Mouse (Mus musculus): ENCODE data around the gene Bace1. TPM values are rescaled to one million over a fixed set of nuclear protein-coding genes. Genes with fewer than 3 reads are reported as not detected.

Gene Bace1
- polyA plus RNA-seq (2015; fragmentation: Nextera tagmentation; extraction: Ambion mirVana) = 7.0 and 8.9 TPM in 2 replicates

GRCm38 (mm10) chr9:45838434-45839138 is at the start of gene Bace1:
Gene Bace1, plus strand, starts transcription at chr9:45838580.
- Histone ChIP-seq H3K4me1 (replicated peaks) (peaks cover 32% of the 10 kb centered on the region), H3K4me3 (replicated peaks) (peak within 1 kb of the TSS; percentile 61), H3K36me3 (replicated peaks) (no peaks in the 10 kb centered on the region), H3K9me3 (replicated peaks) (no peaks in the 10 kb centered on the region), H3K27ac (replicated peaks) (0 out of 2 replicates have a peak within 1 kb of the TSS, but pooled peaks have one; percentile 24), H3K4me2 (peak within 1 kb of the TSS; percentile 65), H3K9ac (peak within 1 kb of the TSS; percentile 57), H3K27me3 (peaks cover 29% of the 10 kb centered on the region)
- peak; percentile 33; the same call in 1 of the 2 replicates for ATAC-seq (ENCODE audit: insufficient read depth)
- 2% methylated on average over 40 of the region's 40 CpGs for WGBS (ENCODE audit: insufficient replicate concordance)

- Histone ChIP-seq H3K27ac (replicated peaks) (no peak overlapping the region), H3K4me1 (replicated peaks) (peaks cover 27% of the 10 kb centered on the region), H3K4me2 (no peak overlapping the region), H3K9ac (no peak overlapping the region), H3K36me3 (replicated peaks) (no peaks in the 10 kb centered on the region), H3K4me3 (replicated peaks) (no peak overlapping the region), H3K9me3 (replicated peaks) (no peaks in the 10 kb centered on the region), H3K27me3 (no peaks in the 10 kb centered on the region)
- 70% methylated on average over 8 of the region's 8 CpGs for WGBS (ENCODE audit: insufficient replicate concordance)
- ATAC-seq (ENCODE audit: insufficient read depth) = no peak
Measured at GRCm38 (mm10) chr9:45791456-45792142, 46.8 kb upstream of the Bace1 start.

DNA sequence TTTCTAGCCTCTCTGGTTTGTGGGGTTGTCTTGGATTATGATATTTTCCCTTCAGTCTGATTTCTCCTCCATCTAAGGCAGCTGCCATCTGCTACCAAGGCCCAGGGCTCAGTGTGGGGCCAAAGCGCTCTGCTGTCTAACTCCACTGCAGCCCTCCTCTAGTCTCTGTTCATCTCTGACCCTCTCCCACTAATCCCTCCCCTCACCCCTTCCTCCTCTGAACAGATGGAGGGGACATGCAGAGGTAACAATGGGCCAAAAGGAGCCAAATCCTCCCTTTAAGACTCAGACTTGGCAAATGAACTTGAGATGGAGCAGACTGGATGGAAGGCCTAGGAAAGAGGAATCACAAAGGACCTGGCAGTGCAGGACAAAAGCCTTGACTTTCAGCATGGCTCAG is 46.1 kb upstream of the Bace1 start:
- H3K9me3 ChIP-seq (replicated peaks) = no peaks in the 10 kb centered on the region
- no peak overlapping the region for H3K9ac ChIP-seq
- no peak overlapping the region for H3K4me3 ChIP-seq (replicated peaks)
- no peak overlapping the region for H3K27ac ChIP-seq (replicated peaks)
- H3K27me3 ChIP-seq = no peaks in the 10 kb centered on the region
- peaks cover 21% of the 10 kb centered on the region for H3K4me1 ChIP-seq (replicated peaks)
- H3K36me3 ChIP-seq (replicated peaks) = no peaks in the 10 kb centered on the region
- H3K4me2 ChIP-seq = no peak overlapping the region
- 88% methylated on average over 1 of the region's 1 CpGs for WGBS (ENCODE audit: insufficient replicate concordance)
- no peak for ATAC-seq (ENCODE audit: insufficient read depth)

DNA sequence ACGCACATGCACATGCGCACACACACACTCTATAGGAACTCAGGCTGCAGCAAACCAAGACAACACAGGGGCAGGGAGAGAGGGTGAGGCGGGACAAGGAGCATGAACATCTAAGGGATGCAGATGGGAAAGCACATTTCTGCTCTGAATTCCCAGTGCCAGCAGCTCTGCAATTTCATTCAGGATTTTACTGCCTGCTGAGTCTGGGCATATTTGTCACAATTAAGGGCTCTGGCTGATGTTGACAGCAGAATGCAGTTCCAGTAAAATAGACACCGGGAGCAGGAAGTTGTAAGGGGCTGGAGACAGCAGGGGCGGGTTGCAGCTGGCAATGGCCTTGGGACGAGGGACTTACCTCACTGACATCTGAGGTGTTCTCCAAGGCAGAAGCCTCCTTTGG is 44.7 kb upstream of the Bace1 start:
- no peak overlapping the region for H3K4me3 ChIP-seq (replicated peaks)
- 83% methylated on average over 6 of the region's 6 CpGs for WGBS (ENCODE audit: insufficient replicate concordance)
- H3K4me1 ChIP-seq (replicated peaks) = peaks cover 16% of the 10 kb centered on the region
- H3K27me3 ChIP-seq = no peaks in the 10 kb centered on the region
- H3K36me3 ChIP-seq (replicated peaks) = no peaks in the 10 kb centered on the region
- no peak overlapping the region for H3K4me2 ChIP-seq
- H3K9me3 ChIP-seq (replicated peaks) = no peaks in the 10 kb centered on the region
- no peak for ATAC-seq (ENCODE audit: insufficient read depth)
- no peak overlapping the region for H3K27ac ChIP-seq (replicated peaks)
- H3K9ac ChIP-seq = no peak overlapping the region

GRCm38 (mm10) chr9:45795722-45796121 is 42.7 kb upstream of the Bace1 start:
- Histone ChIP-seq H3K4me3 (replicated peaks) (no peak overlapping the region), H3K27ac (replicated peaks) (no peak overlapping the region), H3K4me1 (replicated peaks) (peaks cover 12% of the 10 kb centered on the region), H3K9me3 (replicated peaks) (no peaks in the 10 kb centered on the region), H3K4me2 (no peak overlapping the region), H3K36me3 (replicated peaks) (no peaks in the 10 kb centered on the region), H3K9ac (no peak overlapping the region), H3K27me3 (no peaks in the 10 kb centered on the region)
- WGBS (ENCODE audit: insufficient replicate concordance) = 62% methylated on average over 5 of the region's 5 CpGs
- no peak for ATAC-seq (ENCODE audit: insufficient read depth)

GRCm38 (mm10) chr9:45797271-45797670 is 41.1 kb upstream of the Bace1 start:
- Histone ChIP-seq H3K4me2 (no peak overlapping the region), H3K4me3 (replicated peaks) (no peak overlapping the region), H3K27me3 (no peaks in the 10 kb centered on the region), H3K27ac (replicated peaks) (no peak overlapping the region), H3K9ac (no peak overlapping the region), H3K36me3 (replicated peaks) (0 out of 2 replicates have a peak, but pooled peaks cover 7% of the 10 kb centered on the region), H3K4me1 (replicated peaks) (peaks cover 19% of the 10 kb centered on the region), H3K9me3 (replicated peaks) (no peaks in the 10 kb centered on the region)
- 74% methylated on average over 3 of the region's 3 CpGs for WGBS (ENCODE audit: insufficient replicate concordance)
- ATAC-seq (ENCODE audit: insufficient read depth) = no peak

GRCm38 (mm10) chr9:45798467-45799164 is 39.8 kb upstream of the Bace1 start:
- no peak for ATAC-seq (ENCODE audit: insufficient read depth)

DNA sequence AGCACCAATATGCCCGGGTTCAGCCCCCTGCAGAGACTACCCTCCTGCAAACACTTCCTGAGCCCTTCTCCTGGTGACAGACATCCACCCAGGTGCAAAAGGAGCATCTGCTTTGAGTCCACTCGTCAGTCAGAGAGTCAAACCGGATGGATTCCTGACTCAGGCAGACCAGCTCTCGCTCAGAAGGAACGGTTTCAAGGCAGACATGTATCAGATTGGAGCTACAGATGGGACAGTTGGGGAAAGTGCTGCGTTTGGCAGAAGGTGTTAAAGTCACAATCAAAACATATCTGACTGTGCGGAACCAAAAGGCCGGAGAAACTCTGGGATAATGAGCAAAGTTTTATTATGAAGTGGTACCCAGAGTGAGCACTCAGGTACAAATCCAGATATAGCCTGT is 39.0 kb upstream of the Bace1 start:
- H3K27ac ChIP-seq (replicated peaks) = no peak overlapping the region
- H3K4me2 ChIP-seq = no peak overlapping the region
- 75% methylated on average over 8 of the region's 8 CpGs for WGBS (ENCODE audit: insufficient replicate concordance)
- H3K27me3 ChIP-seq = no peaks in the 10 kb centered on the region
- no peak overlapping the region for H3K9ac ChIP-seq
- no peaks in the 10 kb centered on the region for H3K9me3 ChIP-seq (replicated peaks)
- H3K36me3 ChIP-seq (replicated peaks) = 0 out of 2 replicates have a peak, but pooled peaks cover 7% of the 10 kb centered on the region
- ATAC-seq (ENCODE audit: insufficient read depth) = no peak
- peaks cover 39% of the 10 kb centered on the region for H3K4me1 ChIP-seq (replicated peaks)
- no peak overlapping the region for H3K4me3 ChIP-seq (replicated peaks)

More at GRCm38 (mm10) chr9:45798467-45799164, 39.8 kb upstream of the Bace1 start:
- no peaks in the 10 kb centered on the region for H3K27me3 ChIP-seq
- 41% methylated on average over 13 of the region's 13 CpGs for WGBS (ENCODE audit: insufficient replicate concordance)
- H3K9ac ChIP-seq = no peak overlapping the region
- peaks cover 32% of the 10 kb centered on the region for H3K4me1 ChIP-seq (replicated peaks)
- H3K4me3 ChIP-seq (replicated peaks) = no peak overlapping the region
- H3K9me3 ChIP-seq (replicated peaks) = no peaks in the 10 kb centered on the region
- no peak overlapping the region for H3K4me2 ChIP-seq
- H3K36me3 ChIP-seq (replicated peaks) = 0 out of 2 replicates have a peak, but pooled peaks cover 7% of the 10 kb centered on the region
- no peak overlapping the region for H3K27ac ChIP-seq (replicated peaks)

DNA sequence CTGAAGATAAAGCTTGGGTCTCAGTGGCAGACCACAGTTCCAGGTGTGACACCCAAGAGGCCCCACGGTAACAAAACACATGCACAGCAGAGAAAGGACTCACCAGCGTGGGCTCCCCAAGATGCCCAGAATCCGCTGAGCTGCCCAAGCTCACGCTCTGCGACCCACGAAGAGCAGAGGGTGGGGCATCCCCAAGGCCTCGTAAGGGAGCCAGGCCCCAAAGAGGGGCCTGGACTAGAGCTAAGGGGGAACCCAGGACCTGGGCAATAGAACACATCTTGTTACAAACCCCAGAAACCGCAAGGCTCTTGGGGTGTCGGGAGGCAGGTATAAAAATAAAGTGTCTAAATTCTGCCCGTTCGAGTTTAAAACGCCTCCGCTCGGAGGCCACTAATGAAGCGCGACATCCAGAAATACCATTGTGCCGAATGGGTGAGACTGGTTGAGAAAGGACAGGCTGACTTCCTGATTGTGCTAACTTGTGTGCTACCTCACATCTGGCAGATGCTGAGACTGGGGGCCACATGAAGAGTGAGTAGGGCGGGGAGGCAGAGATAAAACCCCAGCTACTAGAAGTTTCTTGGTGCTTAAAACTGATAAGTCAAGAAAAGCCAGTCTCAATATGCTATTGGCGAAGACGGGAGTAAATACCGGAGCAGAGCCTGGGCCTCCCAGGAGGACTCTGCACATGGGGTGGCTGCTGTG is 35.2 kb upstream of the Bace1 start:
- 0 out of 2 replicates have a peak, but pooled peaks cover 11% of the 10 kb centered on the region for H3K36me3 ChIP-seq (replicated peaks)
- H3K9ac ChIP-seq = no peak overlapping the region
- H3K27ac ChIP-seq (replicated peaks) = peak overlapping the region; percentile 89
- H3K4me2 ChIP-seq = peak overlapping the region; percentile 67
- 49% methylated on average over 21 of the region's 21 CpGs for WGBS (ENCODE audit: insufficient replicate concordance)
- H3K27me3 ChIP-seq = no peaks in the 10 kb centered on the region
- H3K9me3 ChIP-seq (replicated peaks) = no peaks in the 10 kb centered on the region
- ATAC-seq (ENCODE audit: insufficient read depth) = peak; percentile 97
- peak overlapping the region; percentile 25; the same call in 1 of the 2 replicates for H3K4me3 ChIP-seq (replicated peaks)
- H3K4me1 ChIP-seq (replicated peaks) = peaks cover 35% of the 10 kb centered on the region

GRCm38 (mm10) chr9:45806847-45807246 is 31.5 kb upstream of the Bace1 start:
- H3K27me3 ChIP-seq = no peaks in the 10 kb centered on the region
- H3K4me1 ChIP-seq (replicated peaks) = peaks cover 26% of the 10 kb centered on the region
- no peak for ATAC-seq (ENCODE audit: insufficient read depth)
- no peak overlapping the region for H3K9ac ChIP-seq
- H3K4me2 ChIP-seq = no peak overlapping the region
- H3K36me3 ChIP-seq (replicated peaks) = 0 out of 2 replicates have a peak, but pooled peaks cover 4% of the 10 kb centered on the region
- WGBS (ENCODE audit: insufficient replicate concordance) = 81% methylated on average over 11 of the region's 11 CpGs
- no peak overlapping the region for H3K27ac ChIP-seq (replicated peaks)
- no peak overlapping the region for H3K4me3 ChIP-seq (replicated peaks)
- H3K9me3 ChIP-seq (replicated peaks) = no peaks in the 10 kb centered on the region

Measured in liver, embryonic 15.5 days (tissue).